Mouse (Mus musculus): ENCODE data around the gene Ankrd27.

The Ankrd27 gene

GRCm38 (mm10) chr7:35688276-35688675 is 102.2 kb downstream of the Ankrd27 start:
- CTCF ChIA-PET, result interaction anchor here in 3 of 4 experiments (0.6 to 2.8 kb wide), 6 partner anchors 15 to 147 kb away, joined by 3 to 14 read pairs (median 8); no protein-coding TSS in a partner anchor
- POLR2A ChIA-PET, result interaction anchor here in 2 of 4 experiments (1.3 to 1.5 kb wide), 3 partner anchors 15 to 66 kb away, joined by 3 to 4 read pairs (median 3); partner anchors contain the start of gene Dpy19l3 (in 1 of the 2)

All from embryonic stem cell, embryonic (primary cell).